Mouse (Mus musculus) stomach, postnatal 0 days (tissue): ENCODE measurements at regions not wholly inside any gene's neighbourhood (a gene's known extent, or its start where the extent isn't known, plus 50 kb on each side); places are given as distances from the start of the nearest gene placed in this dataset.
"Not testable (repeated sequence)": the region's sequence is repeated elsewhere in the genome, so short reads cannot be mapped to it uniquely, and the experiment has no call there.

Source experiments
- ATAC-seq: fragments of 200-750 bp; cut with Nextera tagmentation; 2 replicates; pipeline ENCODE4 v1.8.0; 2017; ENCODE audit not compliant: low FRiP score, low TSS enrichment
- DNase-seq: peaks from one replicate; pipeline ENCODE4 v3.0.0-alpha.2; 2016; ENCODE audit warnings: low spot score
- H3K27ac ChIP-seq: fragments of 300-500 bp; sonication (generic); replicated peaks from 2 replicates; pipeline ENCODE4 v1.5.1; 2014; ENCODE audit warnings: mild to moderate bottlenecking, control low read depth
- H3K27me3 ChIP-seq: fragments of 300-500 bp; sonication (generic); 2 replicates; pipeline ENCODE4 v1.6.1; 2014; ENCODE audit warnings: low read length; ENCODE audit not compliant: control insufficient read depth, insufficient read depth
- H3K36me3 ChIP-seq: fragments of 300-500 bp; sonication (generic); 2 replicates; pipeline ENCODE4 v1.6.1; 2014; ENCODE audit warnings: low read length, mixed read lengths; ENCODE audit not compliant: control insufficient read depth, insufficient read depth
- H3K4me1 ChIP-seq: fragments of 300-500 bp; sonication (generic); replicated peaks from 2 replicates; pipeline ENCODE4 v1.6.1; 2014; ENCODE audit warnings: antibody characterized with exemption; ENCODE audit not compliant: control insufficient read depth, insufficient read depth
- H3K4me2 ChIP-seq: fragments of 300-500 bp; sonication (generic); replicated peaks from 2 replicates; pipeline ENCODE4 v1.6.1; 2014; ENCODE audit warnings: low read depth, mild to moderate bottlenecking, control low read depth, moderate library complexity
- H3K4me3 ChIP-seq: fragments of 300-500 bp; sonication (generic); 2 replicates; pipeline ENCODE4 v1.5.1; 2014; ENCODE audit warnings: low read depth, low read length, control low read depth
- H3K9ac ChIP-seq: fragments of 300-500 bp; sonication (generic); 2 replicates; pipeline ENCODE4 v1.6.1; 2014; ENCODE audit warnings: mild to moderate bottlenecking, low read length, control low read depth, mixed read lengths
- H3K9me3 ChIP-seq: fragments of 300-500 bp; sonication (generic); 2 replicates; pipeline ENCODE4 v1.6.1; 2016; ENCODE audit warnings: low read length; ENCODE audit not compliant: control insufficient read depth
- CTCF ChIP-seq: IDR thresholded peaks from 2 replicates; pipeline ENCODE4 v1.5.1; 2016; ENCODE audit warnings: antibody characterized with exemption, low read depth, mild to moderate bottlenecking, moderate library complexity
- EP300 ChIP-seq: optimal IDR thresholded peaks from 2 replicates; pipeline ENCODE3; 2016; ENCODE audit warnings: antibody characterized with exemption
- WGBS: fragments of 180-500 bp; shearing (Covaris S2); extraction: QIAGEN DNeasy Blood & Tissue Kit; methylation state at CpG from one replicate; pipeline ENCODE4 v1.1.7; 2014; 5-methylcytosine and 5-hydroxymethylcytosine counted together

GRCm38 (mm10) chr17:29434074-29434944 lies 56.2 kb upstream of the Pim1 start:
- no peak for TF ChIP-seq CTCF
- WGBS, result 78% methylated on average over 20 of the region's 20 CpGs
- H3K27ac ChIP-seq, result no peak overlapping the region
- ATAC-seq, result no peak
- H3K4me2 ChIP-seq, result no peak overlapping the region
- H3K4me1 ChIP-seq, result peaks cover 3% of the 10 kb centered on the region; the same call in 1 of the 2 replicates
- H3K4me3 ChIP-seq, result no peak overlapping the region
- no peak for DNase-seq
- no peak overlapping the region for H3K9ac ChIP-seq
- H3K9me3 ChIP-seq, result no peaks in the 10 kb centered on the region
- no peaks in the 10 kb centered on the region for H3K36me3 ChIP-seq
- H3K27me3 ChIP-seq, result no peaks in the 10 kb centered on the region

- DNase-seq (no peak), ATAC-seq (no peak)
- Histone ChIP-seq H3K9ac (no peak overlapping the region), H3K4me3 (no peak overlapping the region), H3K27me3 (no peaks in the 10 kb centered on the region), H3K9me3 (no peaks in the 10 kb centered on the region), H3K27ac (no peak overlapping the region), H3K4me2 (no peak overlapping the region), H3K4me1 (peaks cover 3% of the 10 kb centered on the region; the same call in 1 of the 2 replicates), H3K36me3 (no peaks in the 10 kb centered on the region)
- no peak for TF ChIP-seq EP300
- TF ChIP-seq CTCF, result no peak
- 94% methylated on average over 9 of the region's 9 CpGs for WGBS
Observed at GRCm38 (mm10) chr17:29435345-29436006, 55.1 kb upstream of the Pim1 start.

GRCm38 (mm10) chr17:29436484-29436870 lies 54.1 kb upstream of the Pim1 start:
- not testable (repeated sequence) for DNase-seq, H3K4me2 ChIP-seq, H3K27me3 ChIP-seq, H3K4me1 ChIP-seq, H3K9me3 ChIP-seq, ATAC-seq, H3K36me3 ChIP-seq
- H3K4me3 ChIP-seq, result peak overlapping the region; percentile 34; the same call in 1 of the 2 replicates
- H3K9ac ChIP-seq, result peak overlapping the region; percentile 54; the same call in 1 of the 2 replicates
- 81% methylated on average over 8 of the region's 9 CpGs for WGBS
- peak overlapping the region; percentile 75 for H3K27ac ChIP-seq

- Histone ChIP-seq H3K4me2 (peak overlapping the region; percentile 54), H3K4me1 (peaks cover 3% of the 10 kb centered on the region; the same call in 1 of the 2 replicates), H3K9me3 (no peaks in the 10 kb centered on the region), H3K27me3 (no peaks in the 10 kb centered on the region), H3K36me3 (no peaks in the 10 kb centered on the region), H3K27ac (peak overlapping the region; percentile 75), H3K4me3 (peak overlapping the region; percentile 34), H3K9ac (peak overlapping the region; percentile 54)
- DNase-seq (peak; percentile 77), ATAC-seq (peak; percentile 54)
- WGBS, result 4% methylated on average over 28 of the region's 36 CpGs
- TF ChIP-seq EP300, result no peak
- no peak; the same call in 1 of the 2 replicates for TF ChIP-seq CTCF
Observed at GRCm38 (mm10) chr17:29436871-29437534, 53.5 kb upstream of the Pim1 start.

GRCm38 (mm10) chr17:29437535-29438324 lies 52.8 kb upstream of the Pim1 start:
- Histone ChIP-seq H3K27ac (peak overlapping the region; percentile 75), H3K9ac (peak overlapping the region; percentile 54), H3K36me3 (no peaks in the 10 kb centered on the region), H3K27me3 (no peaks in the 10 kb centered on the region), H3K4me2 (peak overlapping the region; percentile 54), H3K9me3 (no peaks in the 10 kb centered on the region), H3K4me1 (peaks cover 3% of the 10 kb centered on the region; the same call in 1 of the 2 replicates), H3K4me3 (peak overlapping the region; percentile 34)
- no peak for TF ChIP-seq CTCF
- TF ChIP-seq EP300, result no peak
- DNase-seq (no peak), ATAC-seq (no peak; the same call in 1 of the 2 replicates)
- WGBS, result 19% methylated on average over 16 of the region's 16 CpGs
